16 mouse cellular contexts compared by ENCODE assay signal in the genomic region with DNA sequence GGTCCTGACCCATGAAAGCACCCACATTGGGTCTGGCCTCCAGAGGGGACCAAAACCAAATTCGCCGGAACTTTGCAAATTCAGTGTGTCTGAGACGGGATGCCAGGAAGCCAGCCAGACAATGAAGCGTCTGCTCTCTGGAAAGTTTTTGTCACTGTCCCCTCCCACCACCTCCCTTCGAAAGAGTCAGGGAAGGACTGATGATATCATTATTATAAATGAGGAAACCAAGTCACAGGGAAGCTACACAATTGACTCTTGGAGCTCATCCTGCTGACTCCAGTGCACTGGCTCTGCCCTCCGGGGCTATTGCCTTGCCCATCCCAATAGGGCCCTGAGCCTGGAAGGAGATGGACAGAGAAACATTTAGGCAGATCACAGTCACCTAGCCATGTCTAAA. TPM values are rescaled to one million over a fixed set of nuclear protein-coding genes. Genes with fewer than 3 reads are reported as not detected.
DNase-seq lines count a peak whose midpoint lies in the region; ATAC-seq and TF ChIP-seq lines count a peak whose summit lies in the region.
"Had no signal": no experiment of that assay in that cellular context is flagged by ENCODE, and none has a peak within 500 bp of the region (broad histone marks: within the 10 kb centered on the region; RNA-seq: fewer than 3 reads in every experiment).

No protein-coding gene starts in this region.

- ATAC-seq in hindbrain, embryonic 16.5 days, result no peak
- ATAC-seq in embryonic facial prominence, embryonic 11.5 days (replicated peaks; ENCODE audit: insufficient number of reproducible peaks, low FRiP score, low TSS enrichment, low read depth), result no peak

- 80% methylated on average over 6 of the region's 6 CpGs for WGBS in hindbrain, embryonic 10.5 days
- 61% methylated on average over 6 of the region's 6 CpGs for WGBS in hindbrain, embryonic 16.5 days
- WGBS in embryonic facial prominence, embryonic 11.5 days, result 72% methylated on average over 6 of the region's 6 CpGs

- no peak overlapping the region for H3K9ac ChIP-seq in hindbrain, embryonic 16.5 days (ENCODE audit: low read depth, low read length)
- H3K9ac ChIP-seq in embryonic facial prominence, embryonic 11.5 days (replicated peaks; ENCODE audit: low read length), result no peak overlapping the region

- no peaks in the 10 kb centered on the region for H3K36me3 ChIP-seq in hindbrain, embryonic 10.5 days
- H3K36me3 ChIP-seq in hindbrain, embryonic 16.5 days (ENCODE audit: control insufficient read depth, insufficient read depth, low read length), result no peaks in the 10 kb centered on the region
- no peaks in the 10 kb centered on the region for H3K36me3 ChIP-seq in embryonic facial prominence, embryonic 11.5 days (replicated peaks; ENCODE audit: control insufficient read depth, insufficient read depth, low read depth, low read length)

- peaks cover 10% of the 10 kb centered on the region; the same call in 1 of the 2 replicates for H3K27me3 ChIP-seq in hindbrain, embryonic 10.5 days (ENCODE audit: insufficient read depth, poor library complexity, severe bottlenecking)
- no peaks in the 10 kb centered on the region for H3K27me3 ChIP-seq in hindbrain, embryonic 16.5 days (replicated peaks; ENCODE audit: control insufficient read depth, insufficient read depth, low read length)
- H3K27me3 ChIP-seq in embryonic facial prominence, embryonic 11.5 days (ENCODE audit: control insufficient read depth, insufficient read depth, low read length), result no peaks in the 10 kb centered on the region

- no peak overlapping the region for H3K4me3 ChIP-seq in hindbrain, embryonic 10.5 days
- no peak overlapping the region for H3K4me3 ChIP-seq in hindbrain, embryonic 16.5 days (ENCODE audit: low read length)
- no peak overlapping the region for H3K4me3 ChIP-seq in left cerebral cortex, adult 2 months
- no peak overlapping the region for H3K4me3 ChIP-seq in embryonic facial prominence, embryonic 11.5 days (ENCODE audit: low read depth, low read length)
- H3K4me3 ChIP-seq: erythroblast, embryonic 14.5 days had no signal

- intact Hi-C loops in left cerebral cortex, adult 2 months (cut with DNase I), result no loop called here

- no peak for DNase-seq in hindbrain, embryonic 10.5 days (ENCODE audit: low spot score)
- no peak for DNase-seq in left cerebral cortex, adult 2 months (ENCODE audit: extremely low spot score in 1 of 2, low spot score in 2 of 2)
- DNase-seq in left cerebral cortex, adult 11 months (ENCODE audit: low spot score), result no peak
- DNase-seq in embryonic facial prominence, embryonic 11.5 days (ENCODE audit: low spot score), result no peak
- peak; percentile 42 to 45 for DNase-seq in lung, postnatal 4 days
- no peak for DNase-seq in MN1 (ENCODE audit: low spot score)
- no peak for DNase-seq in urinary bladder, postnatal 14 days (ENCODE audit: low spot score)
- DNase-seq: adrenal gland, postnatal 25 days; thymus, postnatal 14 days had no signal

- H3K4me1 ChIP-seq in hindbrain, embryonic 10.5 days (replicated peaks), result peaks cover 39% of the 10 kb centered on the region
- no peaks in the 10 kb centered on the region for H3K4me1 ChIP-seq in hindbrain, embryonic 16.5 days (ENCODE audit: control insufficient read depth, insufficient read depth, low read depth, low read length)
- no peaks in the 10 kb centered on the region for H3K4me1 ChIP-seq in embryonic facial prominence, embryonic 11.5 days (ENCODE audit: control insufficient read depth, insufficient read depth, low read length)

- no peak for TF ChIP-seq CTCF in left cerebral cortex, adult 2 months (IDR thresholded peaks at IDR 0.05)

- H3K27ac ChIP-seq in hindbrain, embryonic 10.5 days, result peak overlapping the region; percentile 82
- no peak overlapping the region for H3K27ac ChIP-seq in hindbrain, embryonic 16.5 days (ENCODE audit: low read depth, low read length)
- H3K27ac ChIP-seq in left cerebral cortex, adult 2 months, result peak overlapping the region; percentile 66
- peak overlapping the region; percentile 28; the same call in 1 of the 2 replicates for H3K27ac ChIP-seq in embryonic facial prominence, embryonic 11.5 days (replicated peaks; ENCODE audit: low read depth, low read length)

- H3K4me2 ChIP-seq in hindbrain, embryonic 16.5 days (ENCODE audit: low read length), result no peak overlapping the region
- no peak overlapping the region for H3K4me2 ChIP-seq in embryonic facial prominence, embryonic 11.5 days (ENCODE audit: low read depth, low read length)

- no peaks in the 10 kb centered on the region for H3K9me3 ChIP-seq in hindbrain, embryonic 10.5 days
- H3K9me3 ChIP-seq in hindbrain, embryonic 16.5 days (ENCODE audit: control insufficient read depth, low read length), result no peaks in the 10 kb centered on the region
- H3K9me3 ChIP-seq in embryonic facial prominence, embryonic 11.5 days (replicated peaks; ENCODE audit: control insufficient read depth, low read length), result no peaks in the 10 kb centered on the region

RNA-seq across cellular contexts. Expression of a gene that starts 15.4 kb away (rescaled TPM):
- polyA plus RNA-seq in hindbrain, embryonic 10.5 days (2016; fragmentation: Nextera tagmentation; extraction: Ambion mirVana), result 45.0 and 47.8 TPM in 2 replicates
- 99.1 and 100.0 TPM in 2 replicates for polyA plus RNA-seq in hindbrain, embryonic 16.5 days (2015; fragmentation: Nextera tagmentation; extraction: Ambion mirVana)
- total RNA-seq in left cerebral cortex, adult 2 months (2021), result 10 to 100 TPM; 55.7 to 57.8 TPM
- polyA plus RNA-seq in embryonic facial prominence, embryonic 11.5 days (2014; fragmentation: Nextera tagmentation; extraction: Ambion mirVana), result 17.2 and 18.0 TPM in 2 replicates

RNA-seq across cellular contexts. Expression of a gene that starts 15.6 kb away (rescaled TPM):
- 0.14 and 0.21 TPM in 2 replicates for polyA plus RNA-seq in hindbrain, embryonic 10.5 days (2016; fragmentation: Nextera tagmentation; extraction: Ambion mirVana)
- 0.87 and 1.1 TPM in 2 replicates for polyA plus RNA-seq in hindbrain, embryonic 16.5 days (2015; fragmentation: Nextera tagmentation; extraction: Ambion mirVana)
- 1 to 10 TPM; 1.0 TPM for total RNA-seq in left cerebral cortex, adult 2 months (2021)
- polyA plus RNA-seq in embryonic facial prominence, embryonic 11.5 days (2014; fragmentation: Nextera tagmentation; extraction: Ambion mirVana), result 0.32 and 0.41 TPM in 2 replicates
- total RNA-seq: adrenal gland, postnatal 25 days; liver, adult 2 months; monocyte, adult 5-6 weeks had no signal
- polyA plus RNA-seq: erythroblast, embryonic 14.5 days; liver, adult 2 months had no signal

RNA-seq across cellular contexts. Expression of a gene that starts 41.0 kb away (rescaled TPM):
- polyA plus RNA-seq in hindbrain, embryonic 10.5 days (2016; fragmentation: Nextera tagmentation; extraction: Ambion mirVana), result 0.14 and 0.26 TPM in 2 replicates
- polyA plus RNA-seq in hindbrain, embryonic 16.5 days (2015; fragmentation: Nextera tagmentation; extraction: Ambion mirVana), result 1.4 and 2.0 TPM in 2 replicates
- total RNA-seq in left cerebral cortex, adult 2 months (2021), result under 1 TPM in 1 of 2 experiments, not detected in 1; 0.25 TPM
- 0.28 TPM in 1 of 2 replicates, not detected in the other for polyA plus RNA-seq in embryonic facial prominence, embryonic 11.5 days (2014; fragmentation: Nextera tagmentation; extraction: Ambion mirVana)
- total RNA-seq: adrenal gland, postnatal 25 days; granulocyte monocyte progenitor cell, adult 5-6 weeks; liver, adult 2 months; megakaryocyte, adult 5-6 weeks; monocyte, adult 5-6 weeks had no signal
- polyA plus RNA-seq: erythroblast, embryonic 14.5 days; frontal cortex, adult 2 months; liver, adult 2 months had no signal

RNA-seq across cellular contexts. Expression of a gene that starts 48.6 kb away (rescaled TPM):
- polyA plus RNA-seq in hindbrain, embryonic 10.5 days (2016; fragmentation: Nextera tagmentation; extraction: Ambion mirVana), result 9.2 and 28.1 TPM in 2 replicates
- polyA plus RNA-seq in hindbrain, embryonic 16.5 days (2015; fragmentation: Nextera tagmentation; extraction: Ambion mirVana), result 9.0 and 9.5 TPM in 2 replicates
- 10 to 100 TPM; 17.1 to 18.7 TPM for total RNA-seq in left cerebral cortex, adult 2 months (2021)
- polyA plus RNA-seq in embryonic facial prominence, embryonic 11.5 days (2014; fragmentation: Nextera tagmentation; extraction: Ambion mirVana), result 11.6 and 12.2 TPM in 2 replicates
- total RNA-seq: granulocyte monocyte progenitor cell, adult 5-6 weeks; liver, adult 2 months; megakaryocyte, adult 5-6 weeks; monocyte, adult 5-6 weeks had no signal
- polyA plus RNA-seq: erythroblast, embryonic 14.5 days; liver, adult 2 months had no signal

Comparison
In these comparisons a context has a peak if more than half of its experiments do, and no peak if none do; other contexts are left out.
1. DNase-seq: peak in lung, postnatal 4 days (2 of 2); none in hindbrain, embryonic 10.5 days (single experiment), left cerebral cortex, adult 2 months (0 of 2), left cerebral cortex, adult 11 months (single experiment), embryonic facial prominence, embryonic 11.5 days (single experiment), MN1 (single experiment) and urinary bladder, postnatal 14 days (single experiment).